Mouse (Mus musculus): ENCODE measurements at regions not wholly inside any gene's neighbourhood (a gene's known extent, or its start where the extent isn't known, plus 50 kb on each side); places are given as distances from the start of the nearest gene placed in this dataset.

- peak in 1 of 2 experiments; percentile 29 for DNase-seq (ENCODE audit: low spot score in 2 of 2)
Measured at GRCm38 (mm10) chr14:24731872-24732525, 245.1 kb downstream of the Rps24 start.

- DNase-seq (ENCODE audit: low spot score in 2 of 2): peak in 1 of 2 experiments; percentile 38
Measured at GRCm38 (mm10) chr14:24733326-24733725, 246.4 kb downstream of the Rps24 start.

DNA sequence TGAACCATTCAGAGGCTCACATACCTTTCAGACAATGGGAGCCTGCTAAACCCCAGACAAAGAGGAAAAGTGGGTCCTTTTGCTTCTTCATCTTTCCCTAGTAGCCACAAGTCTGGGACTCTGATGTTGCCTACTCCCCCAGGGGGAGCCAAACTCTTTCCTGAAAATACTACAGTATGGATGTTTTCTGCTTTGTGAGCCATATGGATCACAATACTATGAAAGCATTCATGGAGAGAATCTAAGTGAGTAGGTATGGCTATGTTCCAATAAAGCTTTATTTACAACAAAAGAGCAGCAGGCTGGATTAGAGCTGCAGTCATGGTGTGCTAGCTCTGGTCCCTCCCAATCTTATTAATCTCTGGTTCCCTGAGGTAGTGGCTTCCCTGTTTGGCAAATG is 251.9 kb downstream of the Rps24 start:
- no peak for DNase-seq (ENCODE audit: low spot score in 2 of 2)

DNA sequence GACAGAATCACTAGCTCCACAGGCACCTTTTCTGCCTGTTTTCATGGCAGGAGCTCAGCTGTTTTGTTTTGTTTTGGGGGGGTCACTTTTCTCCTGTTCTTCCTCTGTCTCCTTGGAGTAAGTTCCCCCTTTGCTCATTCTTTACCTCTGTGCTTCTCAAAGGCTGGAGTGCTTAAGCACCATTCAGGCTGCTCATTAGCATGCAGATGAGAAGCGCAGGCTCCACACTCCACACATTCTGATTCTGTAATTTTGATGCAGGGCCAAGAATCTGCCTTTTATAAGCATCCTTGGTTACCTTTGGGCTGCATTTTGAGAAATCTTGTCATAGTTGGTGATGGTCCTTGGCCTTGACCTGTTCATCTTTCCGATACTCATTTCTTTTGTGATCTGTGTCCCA is 257.5 kb downstream of the Rps24 start:
- no peak for DNase-seq (ENCODE audit: low spot score in 2 of 2)

GRCm38 (mm10) chr14:24745730-24746129 is 258.8 kb downstream of the Rps24 start:
- DNase-seq (ENCODE audit: low spot score in 2 of 2): no peak

DNA sequence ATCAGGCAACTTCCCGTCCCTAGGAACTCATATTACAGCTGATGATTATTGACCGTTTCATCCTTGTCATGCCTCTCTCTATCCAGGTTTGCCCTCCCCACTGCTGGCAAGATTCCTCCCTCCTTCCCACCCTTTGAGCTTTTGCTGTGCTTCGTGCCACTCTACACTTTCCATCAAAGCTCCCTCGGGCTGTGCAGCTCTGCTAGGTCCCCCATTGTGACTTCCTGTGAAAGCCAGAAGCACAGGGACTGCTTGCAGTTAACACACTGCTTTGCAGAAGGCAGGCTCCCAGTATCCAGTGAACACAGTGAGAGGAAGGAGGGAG is 260.5 kb downstream of the Rps24 start:
- DNase-seq (ENCODE audit: low spot score in 2 of 2): no peak

DNA sequence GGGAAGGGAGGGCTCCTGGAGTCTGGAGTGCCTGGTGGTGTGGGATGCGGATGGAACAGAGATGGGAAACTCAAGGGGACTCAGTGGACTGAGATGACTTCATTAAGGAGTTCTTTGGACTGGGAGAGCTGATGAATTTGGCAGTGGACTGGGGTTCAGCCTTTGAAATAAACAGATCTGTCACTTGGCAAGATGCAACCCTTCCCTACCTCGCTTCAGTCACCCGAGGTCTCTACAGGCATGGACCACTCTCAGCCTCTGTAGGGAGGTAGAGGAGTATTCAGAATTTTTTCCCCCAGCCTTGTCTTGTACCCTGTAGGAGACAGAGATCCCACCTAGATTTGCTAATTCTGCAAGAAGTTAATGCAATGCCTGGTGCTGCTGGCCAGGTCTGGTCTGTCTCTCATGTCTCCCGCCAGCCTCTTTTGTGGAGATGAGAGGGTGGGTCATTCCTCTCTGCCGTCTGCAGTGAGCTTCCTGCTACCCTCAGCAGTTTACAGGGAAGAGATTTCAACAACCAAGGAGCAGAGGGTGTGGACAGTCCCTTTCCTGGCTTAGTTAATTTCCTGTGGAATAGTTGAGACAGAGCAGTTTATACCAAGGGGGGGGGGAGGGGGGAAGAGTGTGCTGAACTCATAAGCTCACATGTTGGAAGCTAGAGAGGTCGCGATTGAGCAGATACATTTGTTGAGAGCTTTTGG is 261.0 kb downstream of the Rps24 start:
- DNase-seq (ENCODE audit: low spot score in 2 of 2): no peak

- DNase-seq (ENCODE audit: low spot score in 2 of 2): no peak
Measured at GRCm38 (mm10) chr14:24748497-24748862, 261.6 kb downstream of the Rps24 start.

GRCm38 (mm10) chr14:24749313-24749712 is 262.4 kb downstream of the Rps24 start:
- no peak for DNase-seq (ENCODE audit: low spot score in 2 of 2)

DNA sequence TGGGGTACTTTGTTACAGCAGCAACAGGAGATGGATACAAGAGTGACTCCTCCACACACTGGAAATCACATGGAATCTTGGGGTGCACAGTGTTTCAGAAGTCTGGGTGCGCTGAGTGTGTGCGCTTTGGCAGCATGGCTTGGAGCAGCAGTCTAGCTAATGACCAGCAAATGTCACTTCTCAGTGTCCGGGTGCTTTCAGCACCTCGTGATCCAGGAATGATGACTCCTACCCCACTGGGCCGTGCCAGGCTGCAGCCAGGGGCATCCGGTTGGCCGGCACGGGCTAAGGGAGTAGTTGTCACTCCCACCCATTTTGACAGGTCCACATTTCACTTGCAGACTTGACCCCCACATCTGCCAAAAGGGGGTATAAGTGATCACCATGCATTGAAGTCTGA is 264.3 kb downstream of the Rps24 start:
- no peak for DNase-seq (ENCODE audit: low spot score in 2 of 2)

- DNase-seq (ENCODE audit: low spot score in 2 of 2): no peak
Measured at GRCm38 (mm10) chr14:24754753-24755152, 267.8 kb downstream of the Rps24 start.

- DNase-seq (ENCODE audit: low spot score in 2 of 2): no peak
Measured at GRCm38 (mm10) chr14:24755426-24756117, 268.6 kb downstream of the Rps24 start.

GRCm38 (mm10) chr14:24757302-24757701 is 270.4 kb downstream of the Rps24 start:
- DNase-seq (ENCODE audit: low spot score in 2 of 2): no peak

DNA sequence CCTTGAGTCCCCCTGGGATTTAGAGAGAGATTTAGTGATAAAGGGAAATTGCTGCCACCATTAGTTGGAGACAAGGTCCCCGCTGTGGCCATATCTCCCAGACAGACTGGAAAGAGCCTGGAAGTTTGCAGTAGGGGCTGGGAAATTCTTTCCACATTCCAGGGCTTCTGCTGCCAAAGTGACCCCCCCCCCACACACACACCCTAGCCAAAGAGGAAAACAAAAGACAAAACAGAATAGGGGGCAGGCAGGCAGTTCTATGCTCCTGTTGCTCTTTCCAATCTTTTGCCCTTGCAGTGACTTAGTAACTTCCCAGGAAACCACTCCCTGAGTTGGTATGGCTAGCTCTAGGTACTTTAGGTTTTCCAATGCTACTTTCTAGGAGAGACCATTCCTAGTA is 270.9 kb downstream of the Rps24 start:
- no peak for DNase-seq (ENCODE audit: low spot score in 2 of 2)

- DNase-seq (ENCODE audit: low spot score in 2 of 2): no peak
Measured at GRCm38 (mm10) chr14:24760926-24761325, 274.0 kb downstream of the Rps24 start.

GRCm38 (mm10) chr14:24762468-24763274 is 275.7 kb downstream of the Rps24 start:
- DNase-seq (ENCODE audit: low spot score in 2 of 2): no peak

- DNase-seq (ENCODE audit: low spot score in 2 of 2): no peak
Measured at GRCm38 (mm10) chr14:24763275-24763812, 276.4 kb downstream of the Rps24 start.

DNA sequence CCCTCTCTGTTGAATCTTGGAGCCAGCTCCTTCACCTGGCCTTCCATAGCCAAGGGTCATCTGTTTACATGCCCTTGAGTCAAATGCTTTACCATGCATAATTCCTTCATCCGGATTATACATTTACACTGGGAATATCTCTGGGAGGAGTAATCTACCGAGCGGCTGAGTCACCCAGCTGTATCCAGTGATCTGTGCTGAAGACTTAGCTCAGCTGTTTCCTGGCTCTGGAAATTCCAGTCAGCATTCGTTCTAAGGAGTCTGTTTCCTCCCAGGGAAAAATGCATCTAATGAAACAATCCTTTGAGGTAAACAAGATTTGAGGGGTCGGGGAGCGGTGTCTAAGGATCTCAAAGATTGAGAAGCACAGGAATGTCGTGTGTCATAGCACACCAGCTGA is 276.9 kb downstream of the Rps24 start:
- no peak for DNase-seq (ENCODE audit: low spot score in 2 of 2)

- no peak for DNase-seq (ENCODE audit: low spot score in 2 of 2)
Measured at GRCm38 (mm10) chr14:24766260-24766659, 279.3 kb downstream of the Rps24 start.

- DNase-seq (ENCODE audit: low spot score in 2 of 2): no peak
Measured at GRCm38 (mm10) chr14:24766690-24767089, 279.8 kb downstream of the Rps24 start.

- no peak for DNase-seq (ENCODE audit: low spot score in 2 of 2)
Measured at GRCm38 (mm10) chr14:24767316-24767715, 280.4 kb downstream of the Rps24 start.

DNA sequence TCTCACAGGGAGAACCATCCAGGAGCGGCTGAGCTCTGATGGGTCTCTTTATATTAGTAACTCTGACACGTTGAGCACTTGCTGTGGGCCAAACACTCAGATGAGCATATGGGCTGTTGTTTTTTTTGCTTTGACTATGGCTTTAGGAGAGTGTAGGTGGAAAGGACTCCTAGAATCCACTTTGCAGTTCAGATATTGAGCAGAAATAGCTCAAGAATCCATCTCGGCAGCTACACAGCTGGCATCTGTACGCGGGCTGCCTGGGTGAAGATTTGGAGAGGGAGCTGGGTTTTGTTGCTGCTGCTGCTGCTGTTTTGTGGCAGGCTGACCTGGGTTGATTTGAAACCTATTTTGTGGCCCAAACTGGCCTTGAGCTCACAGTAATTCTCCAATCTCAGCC is 281.0 kb downstream of the Rps24 start:
- DNase-seq (ENCODE audit: low spot score in 2 of 2): peak in 1 of 2 experiments; percentile 51

All from left cerebral cortex, adult 8-10 months (tissue).